Mouse (Mus musculus): ENCODE measurements around the gene Hist2h3c2. TPM values are rescaled to one million over a fixed set of nuclear protein-coding genes. Genes with fewer than 3 reads are reported as not detected.
A peak's percentile ranks its signal among the peaks of the same experiment; 100 is the strongest.

Gene Hist2h3c2
- polyA plus RNA-seq, 1 experiment: 5.1 TPM

DNA sequence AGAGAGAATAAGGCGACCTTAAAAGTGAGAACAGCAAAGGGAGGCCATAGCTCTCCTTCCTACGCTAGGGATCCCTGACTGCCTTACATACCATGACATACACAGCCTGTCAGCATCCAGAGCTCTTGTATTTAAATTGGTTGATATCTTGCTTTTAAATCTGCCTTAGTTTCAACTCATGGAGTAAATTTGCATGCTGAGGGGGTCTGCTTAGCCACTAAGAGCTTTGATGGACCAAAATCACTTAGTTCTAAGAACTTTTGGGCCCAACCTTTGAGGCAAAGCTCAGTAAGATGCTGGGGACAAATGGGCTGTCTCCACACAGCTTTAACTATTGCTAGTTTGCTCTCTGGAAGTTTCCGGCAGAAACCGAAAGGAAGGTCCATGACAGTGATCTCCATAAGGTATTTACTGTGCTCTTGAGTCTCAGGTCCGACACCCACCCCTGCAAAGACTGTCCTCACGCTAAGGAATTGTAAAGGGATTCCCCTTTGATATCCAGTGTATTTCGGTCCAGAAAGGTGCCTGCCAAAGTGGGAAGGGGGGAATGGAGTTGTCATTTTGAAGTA, 1.5 kb downstream of the Hist2h3c2 start:
- H3K4me3 ChIP-seq (ENCODE audit: insufficient read depth, poor library complexity, severe bottlenecking): peak overlapping the region; percentile 42
- H3K79me2 ChIP-seq (ENCODE audit: control insufficient read depth, insufficient read depth): no peaks in the 10 kb centered on the region
- no peaks in the 10 kb centered on the region for H3K79me3 ChIP-seq (ENCODE audit: low read depth)
- no peaks in the 10 kb centered on the region for H3K36me3 ChIP-seq (ENCODE audit: control insufficient read depth, insufficient read depth)
- H3ac ChIP-seq (ENCODE audit: control insufficient read depth, insufficient read length, low read depth): peak overlapping the region; percentile 68
- TF ChIP-seq CEBPB (IDR thresholded peaks at IDR 0.05; ENCODE audit: low read depth) (no peak), MYOD1 (IDR thresholded peaks at IDR 0.05; ENCODE audit: control insufficient read depth, insufficient read length, low read depth) (no peak), USF1 (IDR thresholded peaks at IDR 0.05; ENCODE audit: low read depth) (no peak), MAX (IDR thresholded peaks at IDR 0.05) (no peak), FOSL1 (IDR thresholded peaks at IDR 0.05; ENCODE audit: insufficient read depth, low read length, poor library complexity, severe bottlenecking) (no peak), CTCF (IDR thresholded peaks at IDR 0.05; ENCODE audit: control insufficient read depth, insufficient read depth, insufficient read length) (no peak), MYOG (IDR thresholded peaks at IDR 0.05; ENCODE audit: control insufficient read depth, extremely low read depth, insufficient read length) (no peak)
- no peaks in the 10 kb centered on the region for H3K27me3 ChIP-seq (ENCODE audit: control insufficient read depth, insufficient read depth, insufficient read length)

DNA sequence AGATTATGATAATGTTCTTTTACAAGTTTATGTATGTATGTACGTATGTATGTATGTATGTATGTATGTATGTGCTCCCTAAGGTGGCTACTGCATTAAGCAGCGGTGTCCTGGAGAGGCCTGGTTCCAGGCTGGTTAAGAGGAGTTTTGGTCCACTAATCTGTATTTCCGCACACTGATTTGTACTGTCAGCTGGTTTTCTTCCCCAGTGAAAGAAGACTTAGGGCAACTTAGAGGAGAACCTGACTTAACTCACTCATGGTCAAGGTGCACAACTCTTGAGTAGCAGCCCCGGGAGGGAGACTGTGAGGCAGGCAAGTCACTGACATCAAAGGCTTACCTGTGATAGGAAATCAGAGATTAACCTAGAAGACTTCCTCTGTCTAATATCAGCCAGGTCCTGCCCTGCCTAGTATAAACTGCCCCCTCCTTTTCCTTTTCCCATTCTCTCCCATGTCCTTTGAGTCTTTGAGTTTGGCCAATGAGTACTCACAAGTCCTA, 2.0 kb downstream of the Hist2h3c2 start:
- H3K79me3 ChIP-seq (ENCODE audit: low read depth): no peaks in the 10 kb centered on the region
- H3ac ChIP-seq (ENCODE audit: control insufficient read depth, insufficient read length, low read depth): peak overlapping the region; percentile 68
- peak overlapping the region; percentile 7 for H3K4me3 ChIP-seq (ENCODE audit: insufficient read depth, poor library complexity, severe bottlenecking)
- no peaks in the 10 kb centered on the region for H3K36me3 ChIP-seq (ENCODE audit: control insufficient read depth, insufficient read depth)
- H3K79me2 ChIP-seq (ENCODE audit: control insufficient read depth, insufficient read depth): no peaks in the 10 kb centered on the region
- TF ChIP-seq CEBPB (IDR thresholded peaks at IDR 0.05; ENCODE audit: low read depth) (no peak), MYOD1 (IDR thresholded peaks at IDR 0.05; ENCODE audit: control insufficient read depth, insufficient read length, low read depth) (no peak), MYOG (IDR thresholded peaks at IDR 0.05; ENCODE audit: control insufficient read depth, extremely low read depth, insufficient read length) (no peak), FOSL1 (IDR thresholded peaks at IDR 0.05; ENCODE audit: insufficient read depth, low read length, poor library complexity, severe bottlenecking) (no peak), MAX (IDR thresholded peaks at IDR 0.05) (no peak), CTCF (IDR thresholded peaks at IDR 0.05; ENCODE audit: control insufficient read depth, insufficient read depth, insufficient read length) (no peak), USF1 (IDR thresholded peaks at IDR 0.05; ENCODE audit: low read depth) (no peak)
- H3K27me3 ChIP-seq (ENCODE audit: control insufficient read depth, insufficient read depth, insufficient read length): no peaks in the 10 kb centered on the region

- H3K79me2 ChIP-seq (ENCODE audit: control insufficient read depth, insufficient read depth): no peaks in the 10 kb centered on the region
- no peak overlapping the region for H3ac ChIP-seq (ENCODE audit: control insufficient read depth, insufficient read length, low read depth)
- no peaks in the 10 kb centered on the region for H3K27me3 ChIP-seq (ENCODE audit: control insufficient read depth, insufficient read depth, insufficient read length)
- TF ChIP-seq FOSL1 (IDR thresholded peaks at IDR 0.05; ENCODE audit: insufficient read depth, low read length, poor library complexity, severe bottlenecking) (no peak), MAX (IDR thresholded peaks at IDR 0.05) (no peak), CTCF (IDR thresholded peaks at IDR 0.05; ENCODE audit: control insufficient read depth, insufficient read depth, insufficient read length) (no peak), MYOG (IDR thresholded peaks at IDR 0.05; ENCODE audit: control insufficient read depth, extremely low read depth, insufficient read length) (no peak), MYOD1 (IDR thresholded peaks at IDR 0.05; ENCODE audit: control insufficient read depth, insufficient read length, low read depth) (no peak), CEBPB (IDR thresholded peaks at IDR 0.05; ENCODE audit: low read depth) (no peak), USF1 (IDR thresholded peaks at IDR 0.05; ENCODE audit: low read depth) (no peak)
- no peak overlapping the region for H3K4me3 ChIP-seq (ENCODE audit: insufficient read depth, poor library complexity, severe bottlenecking)
- H3K36me3 ChIP-seq (ENCODE audit: control insufficient read depth, insufficient read depth): no peaks in the 10 kb centered on the region
- no peaks in the 10 kb centered on the region for H3K79me3 ChIP-seq (ENCODE audit: low read depth)
Measured at GRCm38 (mm10) chr3:96235836-96236235, 3.1 kb downstream of the Hist2h3c2 start.

GRCm38 (mm10) chr3:96234914-96235313, 4.0 kb downstream of the Hist2h3c2 start:
- no peak overlapping the region for H3K4me3 ChIP-seq (ENCODE audit: insufficient read depth, poor library complexity, severe bottlenecking)
- TF ChIP-seq MYOD1 (IDR thresholded peaks at IDR 0.05; ENCODE audit: control insufficient read depth, insufficient read length, low read depth): no peak
- TF ChIP-seq FOSL1 (IDR thresholded peaks at IDR 0.05; ENCODE audit: insufficient read depth, low read length, poor library complexity, severe bottlenecking): no peak
- TF ChIP-seq MAX (IDR thresholded peaks at IDR 0.05): no peak
- no peak for TF ChIP-seq CTCF (IDR thresholded peaks at IDR 0.05; ENCODE audit: control insufficient read depth, insufficient read depth, insufficient read length)
- no peak for TF ChIP-seq USF1 (IDR thresholded peaks at IDR 0.05; ENCODE audit: low read depth)
- TF ChIP-seq CEBPB (IDR thresholded peaks at IDR 0.05; ENCODE audit: low read depth): no peak
- TF ChIP-seq MYOG (IDR thresholded peaks at IDR 0.05; ENCODE audit: control insufficient read depth, extremely low read depth, insufficient read length): no peak
- H3K79me3 ChIP-seq (ENCODE audit: low read depth): no peaks in the 10 kb centered on the region
- H3K79me2 ChIP-seq (ENCODE audit: control insufficient read depth, insufficient read depth): no peaks in the 10 kb centered on the region
- no peaks in the 10 kb centered on the region for H3K36me3 ChIP-seq (ENCODE audit: control insufficient read depth, insufficient read depth)
- H3K27me3 ChIP-seq (ENCODE audit: control insufficient read depth, insufficient read depth, insufficient read length): no peaks in the 10 kb centered on the region
- no peak overlapping the region for H3ac ChIP-seq (ENCODE audit: control insufficient read depth, insufficient read length, low read depth)

DNA sequence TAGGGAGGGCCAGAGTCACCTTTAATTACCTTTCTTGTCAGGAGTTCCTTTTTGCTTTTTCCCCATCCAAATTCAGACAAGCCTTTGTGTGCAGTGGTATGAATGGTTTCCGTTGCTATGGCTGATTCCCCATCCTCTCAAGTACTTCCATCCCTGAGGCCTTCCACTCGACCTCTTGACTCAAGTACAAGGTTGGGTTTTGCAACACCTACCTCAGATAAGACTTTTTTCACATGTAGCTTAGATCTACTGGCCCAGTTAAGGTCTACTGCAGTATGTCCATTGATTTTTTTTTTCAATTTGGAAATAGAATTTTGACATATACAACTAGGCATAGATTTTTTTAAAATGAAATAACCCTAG, 7.2 kb downstream of the Hist2h3c2 start:
- Histone ChIP-seq H3K27me3 (ENCODE audit: control insufficient read depth, insufficient read depth, insufficient read length) (no peaks in the 10 kb centered on the region), H3K79me2 (ENCODE audit: control insufficient read depth, insufficient read depth) (no peaks in the 10 kb centered on the region), H3ac (ENCODE audit: control insufficient read depth, insufficient read length, low read depth) (no peak overlapping the region), H3K4me3 (ENCODE audit: insufficient read depth, poor library complexity, severe bottlenecking) (no peak overlapping the region), H3K79me3 (ENCODE audit: low read depth) (no peaks in the 10 kb centered on the region), H3K36me3 (ENCODE audit: control insufficient read depth, insufficient read depth) (no peaks in the 10 kb centered on the region)
- TF ChIP-seq FOSL1 (IDR thresholded peaks at IDR 0.05; ENCODE audit: insufficient read depth, low read length, poor library complexity, severe bottlenecking): no peak
- no peak for TF ChIP-seq USF1 (IDR thresholded peaks at IDR 0.05; ENCODE audit: low read depth)
- TF ChIP-seq MYOD1 (IDR thresholded peaks at IDR 0.05; ENCODE audit: control insufficient read depth, insufficient read length, low read depth): no peak
- no peak for TF ChIP-seq MYOG (IDR thresholded peaks at IDR 0.05; ENCODE audit: control insufficient read depth, extremely low read depth, insufficient read length)
- TF ChIP-seq CTCF (IDR thresholded peaks at IDR 0.05; ENCODE audit: control insufficient read depth, insufficient read depth, insufficient read length): no peak
- no peak for TF ChIP-seq MAX (IDR thresholded peaks at IDR 0.05)
- no peak for TF ChIP-seq CEBPB (IDR thresholded peaks at IDR 0.05; ENCODE audit: low read depth)
